Mouse (Mus musculus): ENCODE measurements at regions not wholly inside any gene's neighbourhood (a gene's known extent, or its start where the extent isn't known, plus 50 kb on each side); places are given as distances from the start of the nearest gene placed in this dataset.

- TF ChIP-seq CTCF (IDR thresholded peaks at IDR 0.05; ENCODE audit: low read depth) (no peak), EP300 (IDR thresholded peaks at IDR 0.05; ENCODE audit: low read depth) (no peak)
Observed at GRCm38 (mm10) chr11:111944282-111944681, 837.7 kb upstream of the Sox9 start.

Data from liver, embryonic 14.5 days (tissue).